Mouse (Mus musculus) macrophage (primary cell): ENCODE measurements around the gene G6pc. TPM values are rescaled to one million over a fixed set of nuclear protein-coding genes. Genes with fewer than 3 reads are reported as not detected.
"Not testable (repeated sequence)": the region's sequence is repeated elsewhere in the genome, so short reads cannot be mapped to it uniquely, and the experiment has no call there.

Source experiments
- H3K27ac ChIP-seq: fragments of 350-480 bp; formaldehyde crosslinking; 2 replicates; pipeline ENCODE4 v1.9.0; 2021
- H3K36me3 ChIP-seq: fragments of 350-480 bp; formaldehyde crosslinking; 2 replicates; pipeline ENCODE4 v1.9.0; 2021; ENCODE audit errors: inconsistent target
- H3K4me3 ChIP-seq: fragments of 350-480 bp; formaldehyde crosslinking; 2 replicates; pipeline ENCODE4 v1.9.0; 2021; ENCODE audit errors: inconsistent target
- H3K79me2 ChIP-seq: fragments of 350-480 bp; formaldehyde crosslinking; 2 replicates; pipeline ENCODE4 v1.9.0; 2021; ENCODE audit errors: inconsistent target
- WGBS: methylation state at CpG from one replicate; pipeline ENCODE4 v1.1.7; 2026; ENCODE audit warnings: inconsistent platforms; ENCODE audit not compliant: missing documents; 5-methylcytosine and 5-hydroxymethylcytosine counted together
- polyA plus RNA-seq: library from polyadenylated mRNA; stranded (reverse); fragments of 250-400 nt; gene quantifications from 3 replicates; pipeline ENCODE4 v1.2.4, GENCODE M21; 2018; ENCODE audit warnings: inconsistent platforms
- total RNA-seq, 78 experiments: library from RNA; depleted of rRNA; stranded (reverse); fragments of 250-400 nt; gene quantifications; 1 replicate in 9 of 78; 2 replicates in 24 of 78; 3 replicates in 43 of 78; 4 replicates in 2 of 78; pipeline ENCODE4 v1.2.4; 2018; ENCODE audit warnings: inconsistent platforms in 56 of 78

G6pc gene
- not detected for total RNA-seq (2018; cell fraction: chromatin; rRNA removed)
- total RNA-seq (2018; cell fraction: cytosol; rRNA removed) = not detected
- not detected for total RNA-seq (2018; cell fraction: nucleus; rRNA removed)
- not detected in 3 replicates for polyA plus RNA-seq

DNA sequence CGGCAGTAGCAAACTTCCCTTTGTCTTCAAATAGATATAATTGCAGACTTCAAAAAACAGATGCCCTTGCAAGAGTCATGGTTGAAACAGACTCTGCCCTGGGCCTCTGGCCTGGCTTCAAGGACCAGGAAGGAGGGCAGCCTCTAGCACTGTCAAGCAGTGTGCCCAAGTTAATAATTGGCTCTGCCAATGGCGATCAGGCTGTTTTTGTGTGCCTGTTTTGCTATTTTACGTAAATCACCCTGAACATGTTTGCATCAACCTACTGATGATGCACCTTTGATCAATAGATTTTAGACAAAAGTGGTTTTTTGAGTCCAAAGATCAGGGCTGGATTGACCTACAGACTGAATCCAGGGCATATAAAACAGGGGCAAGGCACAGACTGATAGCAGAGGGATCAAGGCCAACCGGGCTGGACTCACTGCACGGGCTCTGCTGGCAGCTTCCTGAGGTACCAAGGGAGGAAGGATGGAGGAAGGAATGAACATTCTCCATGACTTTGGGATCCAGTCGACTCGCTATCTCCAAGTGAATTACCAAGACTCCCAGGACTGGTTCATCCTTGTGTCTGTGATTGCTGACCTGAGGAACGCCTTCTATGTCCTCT lies at the start of gene G6pc:
TSS of gene G6pc (plus strand) at position 236 of the 610 bp plus-strand sequence.
- H3K79me2 ChIP-seq = no peaks in the 10 kb centered on the region
- H3K27ac ChIP-seq = no peak within 1 kb of the TSS
- H3K4me3 ChIP-seq = no peak within 1 kb of the TSS
- H3K36me3 ChIP-seq = no peaks in the 10 kb centered on the region
- 94% methylated on average over 8 of the region's 8 CpGs for WGBS

GRCm38 (mm10) chr11:101323609-101324008 lies 43.8 kb upstream of the G6pc start:
- H3K4me3 ChIP-seq = no peak overlapping the region
- peaks cover 65% of the 10 kb centered on the region for H3K36me3 ChIP-seq
- H3K79me2 ChIP-seq = peaks cover 6% of the 10 kb centered on the region
- WGBS = 34% methylated on average over 4 of the region's 4 CpGs
- no peak overlapping the region for H3K27ac ChIP-seq

DNA sequence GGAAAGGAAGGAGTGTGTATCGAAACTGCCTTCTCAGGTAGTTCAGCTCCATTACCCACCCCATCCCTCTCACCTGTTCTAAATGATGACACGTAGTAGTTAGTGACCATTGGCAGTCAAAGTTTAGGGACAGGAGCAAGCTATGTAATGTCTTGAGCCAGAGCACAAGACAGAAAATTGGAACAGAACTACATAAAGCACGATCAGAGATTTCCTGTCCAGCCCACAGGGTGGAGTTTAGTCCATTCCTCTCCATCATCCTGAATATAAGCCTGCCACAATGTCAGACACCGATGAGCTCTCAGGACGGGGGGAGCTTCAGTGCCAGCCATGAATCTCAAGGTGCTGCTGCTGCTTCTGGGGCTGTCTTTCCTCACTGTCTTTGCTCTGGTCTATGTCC lies 42.6 kb upstream of the G6pc start, which contains the start of gene Aoc2:
TSS of gene Aoc2 (plus strand) at position 301 of the 400 bp plus-strand sequence.
- Histone ChIP-seq H3K36me3 (peaks cover 53% of the 10 kb centered on the region), H3K27ac (no peak within 1 kb of the TSS), H3K4me3 (no peak within 1 kb of the TSS), H3K79me2 (no peaks in the 10 kb centered on the region)
- WGBS = 89% methylated on average over 5 of the region's 5 CpGs

DNA sequence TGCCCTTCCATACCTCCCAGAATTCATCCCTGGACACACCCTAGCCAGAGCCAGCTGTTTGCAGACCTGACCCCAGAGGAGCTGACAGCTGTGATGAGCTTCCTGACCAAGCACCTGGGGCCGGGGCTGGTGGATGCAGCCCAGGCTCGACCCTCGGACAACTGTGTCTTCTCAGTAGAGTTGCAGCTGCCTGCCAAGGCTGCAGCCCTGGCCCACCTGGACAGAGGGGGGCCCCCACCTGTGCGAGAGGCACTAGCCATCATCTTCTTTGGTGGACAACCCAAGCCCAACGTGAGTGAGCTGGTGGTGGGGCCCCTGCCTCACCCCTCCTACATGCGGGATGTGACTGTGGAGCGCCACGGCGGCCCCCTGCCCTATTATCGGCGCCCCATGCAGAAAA lies 42.2 kb upstream of the G6pc start:
- H3K79me2 ChIP-seq, H3K4me3 ChIP-seq, H3K27ac ChIP-seq: not testable (repeated sequence)
- WGBS = 96% methylated on average over 9 of the region's 11 CpGs
- H3K36me3 ChIP-seq = peaks cover 49% of the 10 kb centered on the region

- Histone ChIP-seq H3K27ac (no peak overlapping the region), H3K4me3 (no peak overlapping the region), H3K36me3 (peaks cover 40% of the 10 kb centered on the region), H3K79me2 (no peaks in the 10 kb centered on the region)
- WGBS = 94% methylated on average over 11 of the region's 11 CpGs
Observed at GRCm38 (mm10) chr11:101326147-101326546, 41.2 kb upstream of the G6pc start.

DNA sequence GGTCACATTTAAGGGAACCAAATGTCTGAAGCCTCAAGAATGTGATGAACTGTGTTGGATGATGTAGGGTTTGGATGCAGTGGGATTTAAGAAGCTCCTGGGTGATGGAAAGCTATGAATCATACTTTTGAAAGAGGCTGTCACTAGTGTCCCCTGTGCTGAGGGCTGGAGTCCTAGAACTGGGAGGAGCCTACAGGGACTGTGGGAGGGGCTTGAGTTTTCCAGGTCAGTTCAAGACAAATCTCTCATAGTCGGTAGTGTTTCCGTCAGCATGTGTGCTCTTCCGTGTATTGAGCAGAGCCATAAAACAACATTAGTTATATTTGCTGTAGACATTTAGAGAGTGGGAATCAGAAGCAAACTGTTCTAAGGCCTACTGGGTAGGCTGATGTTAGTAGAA lies 40.0 kb upstream of the G6pc start:
- H3K4me3 ChIP-seq = no peak overlapping the region
- 74% methylated on average over 3 of the region's 3 CpGs for WGBS
- H3K27ac ChIP-seq = no peak overlapping the region
- H3K36me3 ChIP-seq = peaks cover 28% of the 10 kb centered on the region
- H3K79me2 ChIP-seq = no peaks in the 10 kb centered on the region

DNA sequence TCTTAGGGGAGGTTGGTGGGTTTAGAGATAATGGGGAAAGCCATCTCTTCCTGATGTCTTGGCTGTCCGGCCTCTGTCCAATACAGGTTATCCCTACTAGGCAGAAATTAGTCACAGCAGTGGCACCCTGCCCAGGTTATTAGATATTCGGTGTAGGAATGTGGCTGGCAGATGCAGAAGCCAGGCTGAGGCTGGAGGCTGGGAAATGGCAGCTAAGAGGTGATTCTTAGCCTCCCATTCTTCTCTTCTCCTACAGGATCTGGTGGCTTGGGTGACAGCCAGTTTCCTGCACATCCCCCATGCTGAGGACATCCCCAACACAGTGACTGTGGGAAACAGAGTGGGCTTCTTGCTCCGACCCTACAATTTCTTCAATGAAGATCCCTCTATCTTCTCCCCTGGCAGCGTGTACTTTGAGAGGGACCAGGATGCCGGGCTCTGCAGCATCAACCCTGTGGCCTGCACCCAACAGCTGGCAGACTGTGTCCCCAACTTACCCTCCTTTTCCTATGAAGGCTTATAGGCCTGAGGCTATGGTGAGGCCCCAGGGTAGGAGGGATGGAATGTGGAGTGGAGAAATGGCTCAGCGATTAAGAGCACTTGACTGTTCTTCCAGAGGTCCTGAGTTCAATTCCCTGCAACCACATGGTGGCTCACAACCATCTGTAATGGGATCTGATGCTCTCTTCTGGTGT lies 38.3 kb upstream of the G6pc start:
- no peak overlapping the region for H3K4me3 ChIP-seq
- H3K36me3 ChIP-seq = peaks cover 10% of the 10 kb centered on the region; the same call in 1 of the 2 replicates
- no peaks in the 10 kb centered on the region for H3K79me2 ChIP-seq
- no peak overlapping the region for H3K27ac ChIP-seq
- WGBS = 90% methylated on average over 6 of the region's 6 CpGs

DNA sequence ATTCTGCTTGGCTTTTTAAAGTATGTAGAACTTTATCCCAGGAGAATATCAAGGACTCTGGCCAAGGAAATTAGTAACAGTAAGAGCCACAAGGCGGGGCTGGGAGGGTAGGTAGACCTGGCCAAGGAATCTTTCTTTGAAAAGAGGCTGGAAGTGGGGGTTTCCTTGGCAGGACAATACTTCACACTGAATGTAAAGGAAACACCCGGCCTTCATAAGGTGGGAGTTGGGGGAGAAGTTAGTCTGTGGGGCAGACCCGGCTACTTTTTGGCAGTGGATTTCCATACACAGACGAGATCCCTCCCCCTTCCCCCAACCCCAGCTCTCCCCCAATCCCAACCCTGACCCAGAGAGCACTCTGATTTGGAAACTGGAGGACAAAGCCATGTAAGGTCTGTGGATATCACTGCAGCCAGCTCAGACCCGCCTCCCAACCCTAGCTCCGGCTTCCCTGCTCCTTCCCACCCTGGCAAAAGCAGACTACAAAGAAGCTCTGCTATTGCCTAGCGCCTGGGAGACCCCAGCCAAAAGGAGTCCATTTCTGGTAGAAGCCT lies 36.9 kb upstream of the G6pc start, which contains the start of gene Aoc3:
TSS of gene Aoc3 (plus strand) at position 235 of the 554 bp plus-strand sequence.
- Histone ChIP-seq H3K27ac (no peak within 1 kb of the TSS), H3K4me3 (no peak within 1 kb of the TSS), H3K79me2 (no peaks in the 10 kb centered on the region), H3K36me3 (no peaks in the 10 kb centered on the region; the same call in 1 of the 2 replicates)
- WGBS = 84% methylated on average over 7 of the region's 7 CpGs

- H3K27ac ChIP-seq, H3K79me2 ChIP-seq, H3K36me3 ChIP-seq, H3K4me3 ChIP-seq: not testable (repeated sequence)
- WGBS = 91% methylated on average over 5 of the region's 6 CpGs
Observed at GRCm38 (mm10) chr11:101330961-101331360, 36.4 kb upstream of the G6pc start.

- Histone ChIP-seq H3K36me3 (no peaks in the 10 kb centered on the region), H3K27ac (no peak overlapping the region), H3K4me3 (no peak overlapping the region), H3K79me2 (no peaks in the 10 kb centered on the region)
- 90% methylated on average over 3 of the region's 3 CpGs for WGBS
Observed at GRCm38 (mm10) chr11:101332537-101332936, 34.8 kb upstream of the G6pc start.

DNA sequence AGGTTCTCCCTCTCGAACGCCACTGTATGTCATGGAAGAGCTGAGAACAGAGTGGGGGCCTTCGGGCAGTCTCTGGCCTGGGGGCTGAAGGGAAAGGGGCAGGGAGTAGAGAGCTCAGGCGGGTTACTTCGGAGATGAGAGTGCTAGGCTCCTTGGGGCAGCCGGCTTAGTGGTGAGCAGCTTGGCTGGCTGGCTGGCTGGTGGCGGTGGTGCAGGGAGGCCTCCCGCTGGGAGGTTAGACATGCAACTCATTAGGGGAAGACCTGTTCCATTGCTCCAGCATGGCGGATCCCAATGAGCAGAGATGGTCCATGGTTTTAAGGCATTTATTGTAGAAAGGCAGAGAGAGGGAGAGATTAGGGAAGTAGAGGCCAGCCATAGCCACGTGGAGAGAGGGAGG lies 33.3 kb upstream of the G6pc start:
- no peak overlapping the region for H3K4me3 ChIP-seq
- WGBS = 83% methylated on average over 10 of the region's 10 CpGs
- no peak overlapping the region for H3K27ac ChIP-seq
- no peaks in the 10 kb centered on the region for H3K79me2 ChIP-seq
- H3K36me3 ChIP-seq = no peaks in the 10 kb centered on the region

GRCm38 (mm10) chr11:101334516-101334915 lies 32.8 kb upstream of the G6pc start:
- 72% methylated on average over 6 of the region's 6 CpGs for WGBS
- Histone ChIP-seq H3K36me3 (no peaks in the 10 kb centered on the region), H3K79me2 (no peaks in the 10 kb centered on the region), H3K27ac (no peak overlapping the region), H3K4me3 (no peak overlapping the region)

DNA sequence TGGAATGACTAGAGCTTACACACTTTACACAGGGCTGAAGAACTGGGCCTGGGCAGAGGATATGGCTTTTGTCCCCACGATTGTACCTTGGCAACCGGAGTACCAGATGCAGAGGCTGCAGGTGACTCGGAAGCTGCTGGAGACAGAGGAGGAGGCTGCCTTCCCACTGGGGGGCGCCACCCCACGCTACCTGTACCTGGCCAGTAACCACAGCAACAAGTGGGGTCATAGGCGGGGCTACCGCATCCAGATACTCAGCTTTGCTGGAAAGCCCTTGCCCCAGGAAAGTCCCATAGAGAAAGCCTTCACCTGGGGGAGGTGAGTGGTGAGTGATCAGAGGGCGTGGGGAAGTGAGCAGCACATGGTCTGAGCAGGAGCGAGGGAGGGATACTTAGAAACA lies 31.7 kb upstream of the G6pc start:
- Histone ChIP-seq H3K36me3 (no peaks in the 10 kb centered on the region), H3K4me3 (no peak overlapping the region), H3K79me2 (no peaks in the 10 kb centered on the region), H3K27ac (no peak overlapping the region)
- WGBS = 86% methylated on average over 9 of the region's 9 CpGs

DNA sequence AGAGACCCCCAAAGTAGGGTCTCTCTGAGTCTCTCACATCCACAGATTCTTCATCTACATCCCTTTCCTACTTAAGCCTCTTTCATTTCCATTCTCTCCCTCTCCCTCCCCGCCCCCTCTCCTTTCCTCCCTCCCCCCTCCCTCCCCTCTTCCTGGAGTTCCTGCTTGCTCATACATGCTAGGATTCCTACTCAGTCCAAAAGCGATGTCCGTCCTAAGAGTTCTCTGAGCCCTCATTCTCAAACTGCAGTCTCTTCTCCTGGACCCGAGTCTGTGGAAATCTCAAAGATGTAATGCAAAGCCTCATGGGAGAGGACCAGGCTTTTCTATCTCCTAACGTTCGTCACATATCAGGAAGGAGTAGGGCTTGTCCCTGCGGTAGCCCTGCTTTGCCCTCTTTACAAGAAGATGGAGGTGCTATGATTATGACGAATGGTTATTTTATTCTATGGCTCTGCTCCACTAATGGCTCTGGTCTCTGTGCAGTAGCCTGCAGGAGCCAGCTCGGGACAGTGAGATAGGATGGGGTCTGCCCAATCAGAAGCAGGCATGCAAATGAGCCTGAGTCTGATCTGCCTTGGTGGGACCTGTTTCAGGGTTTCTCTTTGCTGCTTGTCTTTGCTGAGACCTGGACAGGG lies 29.1 kb upstream of the G6pc start:
- no peak overlapping the region for H3K27ac ChIP-seq
- no peak overlapping the region for H3K4me3 ChIP-seq
- H3K36me3 ChIP-seq = no peaks in the 10 kb centered on the region
- no peaks in the 10 kb centered on the region for H3K79me2 ChIP-seq
- WGBS = 3% methylated on average over 8 of the region's 9 CpGs
